Mouse (Mus musculus) ovary, postnatal 10 days (tissue): ENCODE measurements around the gene Proser2.

Experiments
- DNase-seq: peaks from one replicate; pipeline ENCODE4 v3.0.0; 2022; ENCODE audit warnings: low spot score

Proser2 gene

GRCm38 (mm10) chr2:6129555-6130355 is at the start of gene Proser2:
Gene Proser2, minus strand, starts transcription at chr2:6130211.
- DNase-seq: peak; percentile 58

- DNase-seq: no peak
Measured at GRCm38 (mm10) chr2:6179749-6180117, 49.7 kb upstream of the Proser2 start.

- no peak for DNase-seq
Measured at GRCm38 (mm10) chr2:6178901-6179748, 49.1 kb upstream of the Proser2 start.

- DNase-seq: no peak
Measured at GRCm38 (mm10) chr2:6173013-6173412, 43.0 kb upstream of the Proser2 start.

- no peak for DNase-seq
Measured at GRCm38 (mm10) chr2:6168560-6168959, 38.5 kb upstream of the Proser2 start.

GRCm38 (mm10) chr2:6167843-6168558 is 38.0 kb upstream of the Proser2 start:
- DNase-seq: peak; percentile 52

GRCm38 (mm10) chr2:6165771-6166170 is 35.8 kb upstream of the Proser2 start:
- no peak for DNase-seq

GRCm38 (mm10) chr2:6164606-6165290 is 34.7 kb upstream of the Proser2 start:
- no peak for DNase-seq

- DNase-seq: no peak
Measured at GRCm38 (mm10) chr2:6162366-6163040, 32.5 kb upstream of the Proser2 start.

- no peak for DNase-seq
Measured at GRCm38 (mm10) chr2:6159735-6160134, 29.7 kb upstream of the Proser2 start.

GRCm38 (mm10) chr2:6159219-6159618 is 29.2 kb upstream of the Proser2 start:
- no peak for DNase-seq

- DNase-seq: no peak
Measured at GRCm38 (mm10) chr2:6157635-6158034, 27.6 kb upstream of the Proser2 start.

- no peak for DNase-seq
Measured at GRCm38 (mm10) chr2:6157208-6157607, 27.2 kb upstream of the Proser2 start.

- no peak for DNase-seq
Measured at GRCm38 (mm10) chr2:6149801-6150200, 19.8 kb upstream of the Proser2 start.

- DNase-seq: no peak
Measured at GRCm38 (mm10) chr2:6146901-6147300, 16.9 kb upstream of the Proser2 start.

- no peak for DNase-seq
Measured at GRCm38 (mm10) chr2:6146257-6146656, 16.2 kb upstream of the Proser2 start.

- no peak for DNase-seq
Measured at GRCm38 (mm10) chr2:6145611-6146010, 15.6 kb upstream of the Proser2 start.

- DNase-seq: no peak
Measured at GRCm38 (mm10) chr2:6142915-6143654, 13.1 kb upstream of the Proser2 start.

- no peak for DNase-seq
Measured at GRCm38 (mm10) chr2:6140572-6141161, 10.7 kb upstream of the Proser2 start.

- DNase-seq: no peak
Measured at GRCm38 (mm10) chr2:6133871-6134270, 3.9 kb upstream of the Proser2 start.
